Mouse (Mus musculus) gastrocnemius, postnatal 36 days (tissue): Measurements from ENCODE around the gene Cyp2a4. TPM values are rescaled to one million over a fixed set of nuclear protein-coding genes. Genes with fewer than 3 reads are reported as not detected.
"Not testable (repeated sequence)": the region's sequence is repeated elsewhere in the genome, so short reads cannot be mapped to it uniquely, and the experiment has no call there.

Experiments
- DNase-seq, 2 experiments: peaks; one replicate each; pipeline ENCODE4 v3.0.0; 2022
- intact Hi-C: fragments of 180-260 bp; cut with DNase I; formaldehyde crosslinking; loops from one replicate; pipeline ENCODE4 v1.15.1; 2025
- long read RNA-seq, 2 experiments: library from polyadenylated mRNA; stranded (forward); transcript quantifications; one replicate each; pipeline ENCODE4 v2.0.0; 2021
- total RNA-seq, 2 experiments: library from RNA; stranded (reverse); gene quantifications; 2 replicates each; pipeline ENCODE4 v1.2.3; 2021

The Cyp2a4 gene
- total RNA-seq, result not detected
- long read RNA-seq, experiment 1, result 0 reads
- long read RNA-seq, experiment 2, result 0 reads

DNA sequence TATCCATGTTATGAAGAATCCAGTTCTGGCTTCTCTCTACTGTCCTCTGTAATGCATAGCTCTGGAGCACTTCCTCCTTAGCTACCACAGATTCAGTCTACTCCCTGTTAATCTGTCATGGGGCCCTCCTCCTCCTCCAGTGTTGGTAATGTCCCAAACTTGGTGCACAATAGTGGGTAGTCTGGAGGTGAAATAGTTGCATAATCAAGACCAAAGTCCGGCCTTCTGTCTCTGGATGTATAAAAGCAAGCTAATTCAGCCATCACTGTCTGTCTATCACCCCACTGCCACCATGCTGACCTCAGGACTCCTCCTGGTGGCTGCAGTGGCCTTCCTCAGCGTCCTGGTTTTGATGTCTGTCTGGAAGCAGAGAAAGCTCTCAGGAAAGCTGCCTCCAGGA is at the start of gene Cyp2a4:
TSS of gene Cyp2a4 (plus strand) at position 244 of the 400 bp plus-strand sequence.
- intact Hi-C loops, DNase-seq: not testable (repeated sequence)

DNA sequence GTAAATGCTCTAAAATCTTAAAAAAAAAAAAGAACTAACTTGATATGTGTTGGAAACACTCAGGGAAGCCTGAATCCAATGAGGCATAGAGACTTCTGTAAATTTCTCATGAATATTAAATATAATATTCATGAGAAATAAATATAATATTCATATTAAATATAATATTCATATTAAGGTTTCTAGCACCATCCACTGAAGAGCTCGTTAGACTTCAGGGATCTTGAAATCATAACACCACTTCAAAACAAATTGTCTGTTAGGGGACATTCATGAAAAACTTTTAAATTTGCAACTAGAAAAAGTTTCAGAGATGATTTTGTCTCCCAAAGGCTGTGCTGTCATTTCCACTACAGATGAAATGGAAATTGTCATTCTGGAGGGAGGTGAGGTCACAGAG is 46.9 kb upstream of the Cyp2a4 start, which contains the start of gene Vmn1r184:
TSS of gene Vmn1r184 (plus strand) at position 301 of the 400 bp plus-strand sequence.
- intact Hi-C loops, DNase-seq: not testable (repeated sequence)

DNA sequence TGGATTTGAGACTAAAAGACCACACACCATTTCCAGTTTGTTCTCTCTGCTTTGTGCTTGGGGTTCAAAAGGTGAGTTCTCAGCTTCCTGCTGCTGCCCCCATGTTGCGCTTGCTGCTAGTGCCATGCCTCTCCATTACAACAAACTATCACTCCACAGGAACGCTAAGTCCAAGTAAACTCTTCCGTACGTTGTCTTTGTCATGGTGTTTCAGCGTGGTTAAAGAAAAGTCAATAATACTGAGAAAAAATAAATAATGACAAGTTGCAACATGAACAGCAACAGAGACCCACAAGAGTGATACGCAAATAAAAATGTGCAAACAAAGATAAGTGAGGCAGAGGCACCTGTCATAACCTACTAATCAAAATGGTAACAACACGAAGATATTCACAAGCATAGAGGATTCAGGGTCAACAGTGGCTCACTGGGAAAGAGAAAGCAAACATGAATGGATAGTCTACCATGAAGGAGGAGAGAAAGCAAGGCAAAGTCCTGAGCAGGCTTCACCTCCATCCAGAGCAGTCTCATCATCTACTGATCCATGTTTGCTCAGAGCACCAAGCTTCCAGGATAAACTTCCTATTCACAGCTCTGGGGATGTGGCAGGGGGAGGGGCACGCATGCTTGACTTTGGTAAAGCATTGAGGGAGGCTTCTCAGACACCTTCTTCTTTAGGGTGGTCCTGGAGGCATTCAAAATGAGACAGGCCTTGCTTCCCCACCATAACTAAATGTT is 3.4 kb upstream of the Cyp2a4 start:
- DNase-seq, result not testable (repeated sequence)

GRCm38 (mm10) chr7:26311786-26312185 is 4.8 kb downstream of the Cyp2a4 start:
- intact Hi-C loops, result not testable (repeated sequence)

More for the DNA sequence above, 3.4 kb upstream of the Cyp2a4 start:
- intact Hi-C loops, result not testable (repeated sequence)

GRCm38 (mm10) chr7:26315194-26315593 is 8.2 kb downstream of the Cyp2a4 start:
- DNase-seq, intact Hi-C loops: not testable (repeated sequence)

More at GRCm38 (mm10) chr7:26311786-26312185, 4.8 kb downstream of the Cyp2a4 start:
- DNase-seq, result not testable (repeated sequence)

DNA sequence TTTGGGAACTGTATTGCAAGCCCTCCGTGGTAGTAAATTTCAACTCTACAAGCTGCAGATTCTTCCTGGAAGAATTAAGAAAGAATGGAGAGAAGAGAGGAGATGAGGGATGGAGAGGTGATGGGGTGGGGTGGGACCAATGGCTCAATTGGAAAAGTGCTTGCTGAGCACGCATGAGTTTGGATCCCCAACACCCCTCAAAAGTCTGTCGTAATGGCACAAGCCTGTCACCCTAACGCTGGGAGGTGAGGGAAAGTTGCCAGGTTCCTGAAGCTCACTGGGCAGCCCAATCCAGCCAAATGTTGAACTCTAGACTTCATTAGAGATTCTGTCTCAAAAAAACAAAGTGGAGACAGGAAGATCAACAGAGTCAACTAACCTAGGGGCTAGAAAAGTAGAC is 8.8 kb downstream of the Cyp2a4 start:
- DNase-seq, intact Hi-C loops: not testable (repeated sequence)

DNA sequence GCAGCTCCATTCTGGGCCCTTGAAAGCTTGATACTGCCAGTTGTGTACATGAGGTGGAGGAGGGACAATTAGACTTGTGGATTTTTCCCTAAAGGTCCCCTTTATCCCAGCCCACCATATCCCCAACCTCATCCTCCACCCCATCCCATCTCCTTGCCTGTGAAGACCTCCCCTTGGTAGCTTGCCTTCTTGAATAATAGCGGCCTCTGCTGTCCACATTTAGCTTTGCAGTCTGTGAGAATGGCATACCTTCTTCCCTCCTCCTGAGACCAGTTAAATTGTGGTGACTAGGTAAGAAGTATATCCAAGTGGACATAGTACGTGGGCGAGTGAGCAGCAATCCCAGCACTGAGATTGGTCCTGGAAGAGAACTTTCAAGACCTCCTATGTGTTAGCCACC is 13.4 kb downstream of the Cyp2a4 start:
- intact Hi-C loops, DNase-seq: not testable (repeated sequence)

- intact Hi-C loops, DNase-seq: not testable (repeated sequence)
Observed at GRCm38 (mm10) chr7:26350177-26350576, 43.2 kb downstream of the Cyp2a4 start.

- intact Hi-C loops, DNase-seq: not testable (repeated sequence)
Observed at GRCm38 (mm10) chr7:26352258-26352657, 45.3 kb downstream of the Cyp2a4 start.

DNA sequence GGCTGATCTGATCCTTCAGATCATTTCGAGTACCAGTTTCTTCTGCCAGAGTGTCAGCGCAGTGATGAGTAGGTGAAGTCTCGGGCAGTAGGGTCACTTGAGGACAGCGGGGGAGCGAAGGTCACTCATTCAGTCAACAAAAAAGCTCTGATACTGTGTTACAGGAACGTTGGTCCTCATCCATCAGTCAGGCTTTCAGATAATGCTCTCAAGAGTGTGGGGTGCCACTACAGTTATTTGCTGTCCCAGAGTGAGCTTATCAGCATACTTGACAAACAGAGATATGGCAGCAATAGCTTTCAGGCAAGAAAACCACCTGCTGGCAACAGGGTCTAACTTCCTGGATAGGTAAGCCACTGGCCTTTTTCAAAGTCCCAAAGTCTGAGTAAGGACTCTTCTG is 49.8 kb downstream of the Cyp2a4 start:
- intact Hi-C loops, DNase-seq: not testable (repeated sequence)

Other genes with a start within 250 kb of the Cyp2a4 start
- gene Cyp2b13, start 245.7 kb upstream of the Cyp2a4 start, total RNA-seq, result not detected
- gene Cyp2b9, start 133.8 kb upstream of the Cyp2a4 start, total RNA-seq, result under 1 TPM in 1 of 2 experiments, not detected in 1; 0.13 TPM
- gene Vmn1r184, start 46.8 kb upstream of the Cyp2a4 start, total RNA-seq, result not detected
- gene Nlrp9c, start 96.5 kb downstream of the Cyp2a4 start, total RNA-seq, result not detected
- gene Nlrp4a, start 127.9 kb downstream of the Cyp2a4 start, total RNA-seq, result not detected
- gene Nlrp9a, start 227.9 kb downstream of the Cyp2a4 start, total RNA-seq, result not detected